Mouse (Mus musculus): Measurements from ENCODE around the gene Fam71e2.
A peak's percentile ranks its signal among the peaks of the same experiment; 100 is the strongest.

Gene Fam71e2

GRCm38 (mm10) chr7:4739041-4739543, 32.0 kb downstream of the Fam71e2 start:
- DNase-seq, result no peak

- no peak for DNase-seq
These were observed 38.1 kb downstream of the Fam71e2 start for GRCm38 (mm10) chr7:4732968-4733392.

- DNase-seq, result no peak
These were observed 40.0 kb downstream of the Fam71e2 start for GRCm38 (mm10) chr7:4731090-4731489.

- no peak for DNase-seq
These were observed 45.9 kb downstream of the Fam71e2 start, which contains the start of gene Tmem150b for GRCm38 (mm10) chr7:4725169-4725568. TSS of gene Tmem150b (minus strand) at chr7:4725249.

- no peak for DNase-seq
These were observed 46.7 kb downstream of the Fam71e2 start for GRCm38 (mm10) chr7:4724359-4724758.

GRCm38 (mm10) chr7:4723508-4723907, 47.6 kb downstream of the Fam71e2 start:
- peak; percentile 64 for DNase-seq

GRCm38 (mm10) chr7:4719276-4719675, 51.8 kb downstream of the Fam71e2 start:
- DNase-seq, result no peak

GRCm38 (mm10) chr7:4716955-4717354, 54.1 kb downstream of the Fam71e2 start:
- no peak for DNase-seq

- DNase-seq, result no peak
These were observed 58.5 kb downstream of the Fam71e2 start for GRCm38 (mm10) chr7:4712594-4712993.

- no peak for DNase-seq
These were observed 66.0 kb downstream of the Fam71e2 start for GRCm38 (mm10) chr7:4705098-4705497.

Measured in layer of hippocampus, adult 9-11 months (tissue).